Mouse (Mus musculus): ENCODE data around the gene Clba1. TPM values are rescaled to one million over a fixed set of nuclear protein-coding genes. Genes with fewer than 3 reads are reported as not detected.

The Clba1 gene
- polyA plus RNA-seq, 1 experiment from 2014 or later, result 12.5 TPM

- no peaks in the 10 kb centered on the region for H3K36me3 ChIP-seq (ENCODE audit: control insufficient read depth, insufficient read depth, low read length)
- H3K27ac ChIP-seq (ENCODE audit: low read depth, low read length), result no peak overlapping the region
- H3K9ac ChIP-seq (ENCODE audit: low read length), result no peak overlapping the region
- H3K4me1 ChIP-seq (replicated peaks; ENCODE audit: control insufficient read depth, insufficient read depth, low read length), result no peaks in the 10 kb centered on the region
- H3K4me2 ChIP-seq (ENCODE audit: low read depth, low read length, severe bottlenecking), result no peak overlapping the region
- ATAC-seq (replicated peaks; ENCODE audit: low FRiP score), result no peak
- H3K27me3 ChIP-seq (ENCODE audit: control insufficient read depth, insufficient read depth, low read length), result no peaks in the 10 kb centered on the region
- no peaks in the 10 kb centered on the region for H3K9me3 ChIP-seq (ENCODE audit: control insufficient read depth, low read length)
- H3K4me3 ChIP-seq (ENCODE audit: low read depth, low read length), result no peak overlapping the region
- no peak for DNase-seq (ENCODE audit: low spot score)
- WGBS, result 88% methylated on average over 7 of the region's 7 CpGs
Measured at GRCm38 (mm10) chr12:112766586-112766985, 42.2 kb upstream of the Clba1 start.

- Histone ChIP-seq H3K4me3 (ENCODE audit: low read depth, low read length) (no peak overlapping the region), H3K36me3 (ENCODE audit: control insufficient read depth, insufficient read depth, low read length) (no peaks in the 10 kb centered on the region), H3K4me1 (replicated peaks; ENCODE audit: control insufficient read depth, insufficient read depth, low read length) (no peaks in the 10 kb centered on the region), H3K27me3 (ENCODE audit: control insufficient read depth, insufficient read depth, low read length) (no peaks in the 10 kb centered on the region), H3K27ac (ENCODE audit: low read depth, low read length) (no peak overlapping the region), H3K9ac (ENCODE audit: low read length) (no peak overlapping the region), H3K4me2 (ENCODE audit: low read depth, low read length, severe bottlenecking) (no peak overlapping the region), H3K9me3 (ENCODE audit: control insufficient read depth, low read length) (no peaks in the 10 kb centered on the region)
- ATAC-seq (replicated peaks; ENCODE audit: low FRiP score) (no peak), DNase-seq (ENCODE audit: low spot score) (peak; percentile 42)
- 92% methylated on average over 16 of the region's 16 CpGs for WGBS
Measured at GRCm38 (mm10) chr12:112767036-112767890, 41.5 kb upstream of the Clba1 start.

- Histone ChIP-seq H3K9me3 (ENCODE audit: control insufficient read depth, low read length) (no peaks in the 10 kb centered on the region), H3K36me3 (ENCODE audit: control insufficient read depth, insufficient read depth, low read length) (no peaks in the 10 kb centered on the region), H3K4me1 (replicated peaks; ENCODE audit: control insufficient read depth, insufficient read depth, low read length) (no peaks in the 10 kb centered on the region), H3K9ac (ENCODE audit: low read length) (no peak overlapping the region), H3K4me2 (ENCODE audit: low read depth, low read length, severe bottlenecking) (no peak overlapping the region), H3K27me3 (ENCODE audit: control insufficient read depth, insufficient read depth, low read length) (no peaks in the 10 kb centered on the region), H3K4me3 (ENCODE audit: low read depth, low read length) (no peak overlapping the region), H3K27ac (ENCODE audit: low read depth, low read length) (no peak overlapping the region)
- 87% methylated on average over 8 of the region's 8 CpGs for WGBS
- no peak for ATAC-seq (replicated peaks; ENCODE audit: low FRiP score)
- peak; percentile 45 for DNase-seq (ENCODE audit: low spot score)
Measured at GRCm38 (mm10) chr12:112768166-112768565, 40.6 kb upstream of the Clba1 start.

GRCm38 (mm10) chr12:112769031-112769430 is 39.7 kb upstream of the Clba1 start:
- H3K27ac ChIP-seq (ENCODE audit: low read depth, low read length), result no peak overlapping the region
- 81% methylated on average over 6 of the region's 6 CpGs for WGBS
- H3K9me3 ChIP-seq (ENCODE audit: control insufficient read depth, low read length), result no peaks in the 10 kb centered on the region
- H3K27me3 ChIP-seq (ENCODE audit: control insufficient read depth, insufficient read depth, low read length), result no peaks in the 10 kb centered on the region
- H3K4me2 ChIP-seq (ENCODE audit: low read depth, low read length, severe bottlenecking), result no peak overlapping the region
- no peak for DNase-seq (ENCODE audit: low spot score)
- no peak overlapping the region for H3K9ac ChIP-seq (ENCODE audit: low read length)
- H3K36me3 ChIP-seq (ENCODE audit: control insufficient read depth, insufficient read depth, low read length), result no peaks in the 10 kb centered on the region
- no peaks in the 10 kb centered on the region for H3K4me1 ChIP-seq (replicated peaks; ENCODE audit: control insufficient read depth, insufficient read depth, low read length)
- H3K4me3 ChIP-seq (ENCODE audit: low read depth, low read length), result no peak overlapping the region
- no peak for ATAC-seq (replicated peaks; ENCODE audit: low FRiP score)

GRCm38 (mm10) chr12:112769751-112770150 is 39.0 kb upstream of the Clba1 start:
- Histone ChIP-seq H3K9ac (ENCODE audit: low read length) (no peak overlapping the region), H3K4me1 (replicated peaks; ENCODE audit: control insufficient read depth, insufficient read depth, low read length) (no peaks in the 10 kb centered on the region), H3K4me3 (ENCODE audit: low read depth, low read length) (no peak overlapping the region), H3K4me2 (ENCODE audit: low read depth, low read length, severe bottlenecking) (no peak overlapping the region), H3K27ac (ENCODE audit: low read depth, low read length) (no peak overlapping the region), H3K36me3 (ENCODE audit: control insufficient read depth, insufficient read depth, low read length) (no peaks in the 10 kb centered on the region), H3K27me3 (ENCODE audit: control insufficient read depth, insufficient read depth, low read length) (no peaks in the 10 kb centered on the region), H3K9me3 (ENCODE audit: control insufficient read depth, low read length) (no peaks in the 10 kb centered on the region)
- 75% methylated on average over 2 of the region's 2 CpGs for WGBS
- no peak for DNase-seq (ENCODE audit: low spot score)
- no peak for ATAC-seq (replicated peaks; ENCODE audit: low FRiP score)

GRCm38 (mm10) chr12:112770396-112770795 is 38.3 kb upstream of the Clba1 start:
- 80% methylated on average over 4 of the region's 4 CpGs for WGBS
- ATAC-seq (replicated peaks; ENCODE audit: low FRiP score), result no peak

GRCm38 (mm10) chr12:112772306-112772705 is 36.4 kb upstream of the Clba1 start:
- no peak overlapping the region for H3K4me2 ChIP-seq (ENCODE audit: low read depth, low read length, severe bottlenecking)
- DNase-seq (ENCODE audit: low spot score), result peak; percentile 46
- H3K27ac ChIP-seq (ENCODE audit: low read depth, low read length), result no peak overlapping the region
- peaks cover 4% of the 10 kb centered on the region; the same call in 1 of the 2 replicates for H3K9me3 ChIP-seq (ENCODE audit: control insufficient read depth, low read length)
- no peak for ATAC-seq (replicated peaks; ENCODE audit: low FRiP score)
- H3K36me3 ChIP-seq (ENCODE audit: control insufficient read depth, insufficient read depth, low read length), result no peaks in the 10 kb centered on the region
- WGBS, result 88% methylated on average over 14 of the region's 14 CpGs
- H3K9ac ChIP-seq (ENCODE audit: low read length), result no peak overlapping the region
- H3K4me1 ChIP-seq (replicated peaks; ENCODE audit: control insufficient read depth, insufficient read depth, low read length), result no peaks in the 10 kb centered on the region
- no peaks in the 10 kb centered on the region for H3K27me3 ChIP-seq (ENCODE audit: control insufficient read depth, insufficient read depth, low read length)
- H3K4me3 ChIP-seq (ENCODE audit: low read depth, low read length), result no peak overlapping the region

More at GRCm38 (mm10) chr12:112770396-112770795, 38.3 kb upstream of the Clba1 start:
- Histone ChIP-seq H3K4me1 (replicated peaks; ENCODE audit: control insufficient read depth, insufficient read depth, low read length) (no peaks in the 10 kb centered on the region), H3K27ac (ENCODE audit: low read depth, low read length) (no peak overlapping the region), H3K36me3 (ENCODE audit: control insufficient read depth, insufficient read depth, low read length) (no peaks in the 10 kb centered on the region), H3K27me3 (ENCODE audit: control insufficient read depth, insufficient read depth, low read length) (no peaks in the 10 kb centered on the region), H3K4me3 (ENCODE audit: low read depth, low read length) (no peak overlapping the region), H3K9me3 (ENCODE audit: control insufficient read depth, low read length) (peaks cover 2% of the 10 kb centered on the region; the same call in 1 of the 2 replicates), H3K4me2 (ENCODE audit: low read depth, low read length, severe bottlenecking) (no peak overlapping the region), H3K9ac (ENCODE audit: low read length) (no peak overlapping the region)
- DNase-seq (ENCODE audit: low spot score), result peak; percentile 46

GRCm38 (mm10) chr12:112773366-112773765 is 35.4 kb upstream of the Clba1 start:
- Histone ChIP-seq H3K9ac (ENCODE audit: low read length) (no peak overlapping the region), H3K27me3 (ENCODE audit: control insufficient read depth, insufficient read depth, low read length) (no peaks in the 10 kb centered on the region), H3K27ac (ENCODE audit: low read depth, low read length) (no peak overlapping the region), H3K36me3 (ENCODE audit: control insufficient read depth, insufficient read depth, low read length) (no peaks in the 10 kb centered on the region), H3K4me1 (replicated peaks; ENCODE audit: control insufficient read depth, insufficient read depth, low read length) (no peaks in the 10 kb centered on the region), H3K4me2 (ENCODE audit: low read depth, low read length, severe bottlenecking) (no peak overlapping the region), H3K4me3 (ENCODE audit: low read depth, low read length) (no peak overlapping the region), H3K9me3 (ENCODE audit: control insufficient read depth, low read length) (peaks cover 4% of the 10 kb centered on the region; the same call in 1 of the 2 replicates)
- no peak for ATAC-seq (replicated peaks; ENCODE audit: low FRiP score)
- no peak for DNase-seq (ENCODE audit: low spot score)
- 37% methylated on average over 9 of the region's 9 CpGs for WGBS

GRCm38 (mm10) chr12:112774026-112774425 is 34.7 kb upstream of the Clba1 start:
- Histone ChIP-seq H3K9ac (ENCODE audit: low read length) (no peak overlapping the region), H3K27me3 (ENCODE audit: control insufficient read depth, insufficient read depth, low read length) (no peaks in the 10 kb centered on the region), H3K9me3 (ENCODE audit: control insufficient read depth, low read length) (peaks cover 4% of the 10 kb centered on the region; the same call in 1 of the 2 replicates), H3K36me3 (ENCODE audit: control insufficient read depth, insufficient read depth, low read length) (no peaks in the 10 kb centered on the region), H3K4me2 (ENCODE audit: low read depth, low read length, severe bottlenecking) (no peak overlapping the region), H3K4me3 (ENCODE audit: low read depth, low read length) (no peak overlapping the region), H3K4me1 (replicated peaks; ENCODE audit: control insufficient read depth, insufficient read depth, low read length) (no peaks in the 10 kb centered on the region), H3K27ac (ENCODE audit: low read depth, low read length) (no peak overlapping the region)
- DNase-seq (ENCODE audit: low spot score) (peak; percentile 26), ATAC-seq (replicated peaks; ENCODE audit: low FRiP score) (no peak)
- 84% methylated on average over 6 of the region's 6 CpGs for WGBS

Measured in forebrain, embryonic 11.5 days (tissue).